Mouse (Mus musculus) erythroid progenitor cell, adult 5-6 weeks (primary cell): Measurements from ENCODE around the gene Map10. TPM values are rescaled to one million over a fixed set of nuclear protein-coding genes. Genes with fewer than 3 reads are reported as not detected.

ENCODE experiments used
- ATAC-seq: replicated peaks from 2 replicates; pipeline ENCODE4 v1.8.0; 2016; ENCODE audit warnings: moderate number of reproducible peaks, mild to moderate bottlenecking, moderate TSS enrichment, inconsistent platforms; ENCODE audit not compliant: poor library complexity, low FRiP score, severe bottlenecking
- total RNA-seq, 2 experiments: library from RNA; stranded (forward) in 1 of 2; stranded (reverse) in 1 of 2; fragments of 150-400 nt in 1 of 2; fragments of 186-747, 209-891 nt in 1 of 2; gene quantifications; 2 replicates each; pipeline versions ENCODE4 v1.2.3 to v1.2.4; 2015 to 2017; ENCODE audit warnings: low replicate concordance in 2 of 2

Gene Map10
- total RNA-seq, 2 experiments from 2014 or later, result 2.1 TPM; not detected in 1

- ATAC-seq, result no peak
Measured at GRCm38 (mm10) chr8:125667248-125667647, 2.4 kb upstream of the Map10 start.

- ATAC-seq, result no peak
Measured at GRCm38 (mm10) chr8:125669159-125669699, 389 bp upstream of the Map10 start.

DNA sequence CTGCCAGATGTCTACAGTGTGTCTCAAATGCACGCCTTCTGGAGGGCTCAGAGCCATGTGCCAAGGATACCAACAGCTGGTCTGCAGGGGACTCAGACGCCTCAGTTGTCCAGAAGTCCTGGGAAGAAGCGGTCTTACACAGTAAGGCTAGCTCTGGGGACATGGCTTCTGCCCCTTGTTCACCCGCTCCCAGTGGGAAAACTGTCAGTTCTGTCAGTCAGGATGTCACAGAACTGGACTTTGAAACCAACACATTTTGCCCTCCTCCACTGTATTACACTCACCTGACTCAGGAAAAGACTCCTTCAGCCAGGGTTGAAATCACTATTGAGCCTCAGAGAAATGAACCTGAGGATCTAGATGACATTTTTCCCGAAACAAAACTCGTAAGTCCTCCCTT lies 802 bp downstream of the Map10 start:
- ATAC-seq, result no peak

DNA sequence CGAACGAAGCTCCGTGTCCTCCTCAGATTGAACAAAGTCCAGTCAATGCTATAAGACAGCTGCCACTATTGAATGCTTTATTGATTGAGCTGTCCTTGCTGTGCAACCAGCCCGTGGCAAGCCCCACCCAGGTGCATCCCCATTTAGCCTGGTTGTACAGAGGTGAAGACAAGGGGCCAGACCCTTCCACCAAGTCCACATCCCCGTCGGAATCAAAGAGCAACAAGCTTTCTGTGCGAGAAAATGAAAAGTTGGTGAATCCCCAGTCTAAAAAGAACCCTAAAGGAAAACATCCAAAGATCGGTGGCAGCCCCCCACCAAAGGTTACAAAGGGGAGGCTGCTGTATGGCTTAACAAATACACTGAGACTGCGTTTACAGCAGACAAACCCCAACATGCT lies 1.3 kb downstream of the Map10 start:
- ATAC-seq, result no peak

- no peak for ATAC-seq
Measured at GRCm38 (mm10) chr8:125671371-125671770, 1.8 kb downstream of the Map10 start.

DNA sequence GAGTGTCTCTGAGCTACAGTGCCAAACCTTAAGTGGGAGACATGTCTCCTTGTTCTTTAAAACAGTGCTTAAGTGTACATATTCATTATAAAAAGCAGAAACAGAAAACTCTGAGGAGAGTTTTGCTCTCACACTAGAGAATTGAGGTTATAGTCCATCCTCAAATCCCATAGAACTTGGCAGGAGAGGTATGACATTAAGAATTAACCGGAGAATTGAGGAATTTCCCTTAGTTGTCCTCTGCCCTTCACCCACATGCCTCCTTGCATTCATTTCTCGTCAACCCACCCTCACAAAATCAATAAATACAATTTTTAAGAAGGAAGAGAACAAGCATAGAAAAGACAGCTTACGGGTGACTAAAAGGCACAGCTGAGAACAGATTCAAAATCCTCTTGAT lies 6.2 kb downstream of the Map10 start:
- ATAC-seq, result no peak

GRCm38 (mm10) chr8:125677484-125677883 lies 7.9 kb downstream of the Map10 start:
- ATAC-seq, result no peak

- no peak for ATAC-seq
Measured at GRCm38 (mm10) chr8:125678854-125679648, 9.4 kb downstream of the Map10 start.

- ATAC-seq, result no peak
Measured at GRCm38 (mm10) chr8:125680851-125681408, 11.3 kb downstream of the Map10 start.

DNA sequence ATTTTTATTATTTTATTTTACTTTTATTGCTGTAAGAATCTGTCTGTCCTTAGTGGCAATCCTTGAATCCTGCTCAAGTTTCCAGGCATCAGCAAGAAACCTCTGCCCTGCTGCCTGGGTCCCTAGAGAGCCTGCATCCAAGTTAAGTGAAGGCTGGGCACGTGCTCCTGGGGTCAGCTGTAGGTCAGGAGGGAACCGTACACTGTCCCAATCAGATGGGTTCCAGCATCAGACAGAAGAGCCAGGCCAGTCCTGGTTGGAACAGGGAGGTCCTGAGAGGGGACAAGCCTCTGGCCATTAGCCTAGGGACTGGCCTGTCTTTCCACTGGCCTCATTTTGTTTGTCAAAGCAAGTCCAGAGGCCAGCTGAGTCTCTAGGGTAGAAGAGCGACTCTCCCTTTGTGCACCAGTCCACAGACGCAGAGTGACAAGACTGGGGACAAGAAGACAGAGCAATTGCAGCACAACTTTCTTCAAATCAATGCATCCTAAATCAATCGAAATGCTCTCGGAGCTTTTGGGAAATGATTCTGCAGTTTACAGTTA lies 15.7 kb downstream of the Map10 start:
- ATAC-seq, result no peak

GRCm38 (mm10) chr8:125686221-125686865 lies 16.7 kb downstream of the Map10 start:
- ATAC-seq, result no peak

DNA sequence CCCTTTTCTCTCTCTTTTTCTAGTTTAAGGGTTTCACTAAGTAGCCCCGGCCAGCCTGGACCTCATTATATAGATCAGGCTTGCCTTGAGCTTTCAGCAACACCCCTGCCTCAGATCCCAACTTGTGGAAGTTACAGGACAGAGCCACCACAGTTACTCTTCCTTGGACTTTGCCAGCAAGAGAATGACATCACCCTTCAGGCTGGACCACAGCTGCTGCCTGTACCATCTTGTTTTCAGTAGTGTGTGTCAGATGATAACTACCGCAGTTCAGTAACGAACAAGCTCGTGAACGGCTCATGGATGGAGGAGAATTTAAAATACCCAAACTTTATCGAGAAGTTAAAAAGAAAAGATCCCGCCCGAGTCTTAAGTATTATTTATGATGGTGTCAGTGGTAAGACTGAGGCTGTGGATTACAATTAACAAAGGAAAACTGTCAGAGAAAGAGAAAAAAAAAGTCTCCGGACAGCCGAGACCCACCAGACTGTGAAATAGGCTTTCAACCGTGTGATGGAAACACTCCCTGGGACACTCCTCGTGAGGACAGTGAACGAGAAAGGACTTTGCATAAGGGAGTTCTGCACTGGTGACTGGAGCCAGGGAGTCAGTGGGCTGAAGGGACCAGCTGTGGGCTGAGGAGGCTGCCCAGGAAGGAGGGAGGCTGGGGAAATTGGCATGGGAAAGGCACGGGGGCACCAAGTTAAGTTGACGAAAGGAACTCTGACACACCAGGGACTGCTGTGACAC lies 20.7 kb downstream of the Map10 start:
- ATAC-seq, result no peak

DNA sequence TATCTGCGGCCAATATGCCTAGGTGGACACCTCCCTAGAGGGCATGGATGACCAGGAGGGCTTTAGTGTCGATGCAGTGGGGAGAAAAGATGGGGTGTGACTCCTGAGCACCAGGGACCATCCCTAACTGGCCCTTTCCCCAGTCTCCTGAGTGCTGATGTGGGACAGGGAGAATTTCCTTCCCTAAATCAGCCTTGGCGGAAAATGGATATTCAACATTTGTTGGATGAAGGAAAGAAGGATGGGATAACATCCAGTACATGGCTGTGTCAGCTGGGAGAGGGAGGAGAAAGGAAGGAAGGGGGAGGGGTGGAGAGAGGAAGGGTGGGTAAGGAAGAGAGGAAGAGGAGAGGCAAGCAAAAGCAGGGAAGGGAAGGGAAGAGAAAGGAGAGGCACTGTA lies 21.3 kb downstream of the Map10 start:
- ATAC-seq, result no peak

DNA sequence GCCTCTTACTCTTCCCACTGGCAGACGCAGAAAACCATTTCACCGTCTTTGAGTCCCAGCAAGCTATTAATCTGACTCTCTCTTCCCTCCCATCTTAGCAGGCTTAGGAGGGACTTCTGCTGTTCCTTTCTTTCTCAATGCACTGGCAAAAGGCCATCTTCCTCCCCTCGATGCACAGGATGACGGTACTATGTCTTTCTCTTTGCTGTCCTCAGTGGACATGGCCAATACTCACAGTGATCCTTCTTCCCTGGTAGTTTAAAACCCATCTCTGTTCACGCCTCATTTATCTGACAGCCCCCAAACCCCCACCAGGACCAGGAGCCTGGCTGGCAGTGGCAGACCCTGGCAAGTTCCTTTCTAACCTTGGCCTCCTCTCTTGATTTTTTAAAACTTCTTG lies 22.8 kb downstream of the Map10 start:
- no peak for ATAC-seq

DNA sequence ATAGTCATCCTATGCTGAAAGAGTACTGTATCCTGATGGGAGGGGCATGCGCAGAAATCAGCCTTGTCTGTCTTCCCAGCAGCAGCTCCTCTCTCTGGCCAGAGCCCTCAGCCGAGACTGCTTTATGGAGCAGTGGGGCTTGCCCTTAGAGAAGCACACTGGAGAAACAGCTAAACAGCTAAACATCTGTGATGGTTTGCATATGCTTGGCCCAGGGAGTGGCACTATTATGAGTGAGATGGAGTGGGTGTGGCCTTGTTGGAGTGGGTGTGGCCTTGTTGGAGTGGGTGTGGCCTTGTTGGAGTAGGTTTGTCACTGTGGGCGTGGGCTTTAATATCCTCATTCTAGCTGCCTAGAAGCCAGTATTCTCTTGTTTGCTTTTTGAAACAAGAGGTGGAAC lies 23.6 kb downstream of the Map10 start:
- no peak for ATAC-seq

- no peak for ATAC-seq
Measured at GRCm38 (mm10) chr8:125695951-125696350, 26.3 kb downstream of the Map10 start.

DNA sequence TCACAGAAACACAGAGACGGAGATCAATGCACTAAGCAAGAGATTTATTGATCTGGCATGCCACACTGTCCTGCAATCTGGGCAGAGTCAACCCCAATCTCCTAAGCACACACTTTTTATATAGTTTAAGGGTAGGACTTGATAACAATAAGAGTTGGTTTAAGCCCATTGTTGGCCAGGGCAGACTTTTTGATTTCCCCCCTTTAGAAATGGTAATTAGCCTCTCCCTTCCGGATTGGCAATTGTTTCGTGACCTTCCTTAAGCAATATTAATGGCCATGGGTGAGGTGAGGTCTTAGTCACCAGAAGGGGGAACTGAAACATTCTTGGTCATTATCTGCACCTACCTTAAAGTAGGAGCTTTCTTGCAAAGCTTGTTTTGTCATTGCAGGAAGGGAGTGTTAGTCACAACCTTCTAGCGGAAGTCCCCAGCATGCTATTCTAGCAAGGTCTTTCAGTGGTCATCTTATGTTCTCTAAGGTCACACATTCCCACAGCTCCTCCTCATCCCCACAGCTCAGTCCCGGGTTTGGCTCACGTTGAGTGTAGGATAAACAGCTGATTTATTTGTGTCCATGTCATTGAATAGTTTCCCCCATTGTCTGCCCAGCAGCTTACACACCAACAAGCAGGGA lies 29.9 kb downstream of the Map10 start:
- ATAC-seq, result no peak

- no peak for ATAC-seq
Measured at GRCm38 (mm10) chr8:125700407-125700806, 30.8 kb downstream of the Map10 start.

GRCm38 (mm10) chr8:125702868-125703473 lies 33.4 kb downstream of the Map10 start:
- no peak for ATAC-seq
